Mouse (Mus musculus): ENCODE data around the gene Hdgfl3. TPM values are rescaled to one million over a fixed set of nuclear protein-coding genes. Genes with fewer than 3 reads are reported as not detected.

Gene Hdgfl3
- total RNA-seq, 2 experiments from 2014 or later = 1.3 TPM; not detected in 1

GRCm38 (mm10) chr7:81835430-81835829 is 98.8 kb downstream of the Hdgfl3 start:
- ATAC-seq (replicated peaks; ENCODE audit: low FRiP score, poor library complexity, severe bottlenecking) = no peak

DNA sequence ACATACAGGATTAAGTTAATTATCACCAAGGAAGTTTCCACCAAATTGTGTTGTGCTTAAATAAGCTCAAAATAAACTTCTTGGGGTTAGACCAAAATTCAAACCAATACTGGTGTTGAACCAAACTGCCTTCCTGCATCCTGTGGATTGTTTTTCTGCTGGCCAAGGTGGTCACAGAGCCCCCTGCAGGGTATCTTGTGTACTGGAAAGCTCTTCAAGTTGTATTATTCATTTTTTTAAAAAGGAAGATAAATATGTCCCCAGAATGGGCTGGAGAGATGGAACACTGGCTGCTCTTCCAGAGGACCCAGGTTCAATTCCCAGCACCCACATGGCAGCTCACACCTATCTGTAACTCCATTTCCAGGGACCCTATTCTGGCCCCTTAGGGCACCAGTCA is 99.4 kb downstream of the Hdgfl3 start:
- no peak for ATAC-seq (replicated peaks; ENCODE audit: low FRiP score, poor library complexity, severe bottlenecking)

Other genes starting within 250 kb of the Hdgfl3 start
- gene Homer2, start 226.9 kb downstream of the Hdgfl3 start, total RNA-seq (2015; ENCODE audit: low replicate concordance) = 4.6 TPM in 1 of 2 replicates, not detected in the other
- gene Homer2, start 226.9 kb downstream of the Hdgfl3 start, total RNA-seq (2017; ENCODE audit: low replicate concordance) = 1.1 and 1.5 TPM in 2 replicates
- gene Ramac, start 171.5 kb downstream of the Hdgfl3 start, total RNA-seq (2015; ENCODE audit: low replicate concordance) = 18.4 and 39.3 TPM in 2 replicates
- gene Ramac, start 171.5 kb downstream of the Hdgfl3 start, total RNA-seq (2017; ENCODE audit: low replicate concordance) = 17.5 and 44.7 TPM in 2 replicates
- gene 3110040N11Rik, start 145.0 kb downstream of the Hdgfl3 start, total RNA-seq (2015; ENCODE audit: low replicate concordance) = 5.0 TPM in 1 of 2 replicates, not detected in the other
- gene 3110040N11Rik, start 145.0 kb downstream of the Hdgfl3 start, total RNA-seq (2017; ENCODE audit: low replicate concordance) = 3.9 and 19.0 TPM in 2 replicates
- 20.2 and 56.2 TPM in 2 replicates for gene Btbd1, start 105.0 kb downstream of the Hdgfl3 start, total RNA-seq (2015; ENCODE audit: low replicate concordance)
- 34.7 and 59.2 TPM in 2 replicates for gene Btbd1, start 105.0 kb downstream of the Hdgfl3 start, total RNA-seq (2017; ENCODE audit: low replicate concordance)
- not detected in 2 replicates for gene Gm10160, start 78.7 kb downstream of the Hdgfl3 start, total RNA-seq (2015; ENCODE audit: low replicate concordance)
- not detected in 2 replicates for gene Gm10160, start 78.7 kb downstream of the Hdgfl3 start, total RNA-seq (2017; ENCODE audit: low replicate concordance)
- 36.8 and 51.1 TPM in 2 replicates for gene Tm6sf1, start 75.5 kb downstream of the Hdgfl3 start, total RNA-seq (2015; ENCODE audit: low replicate concordance)
- gene Tm6sf1, start 75.5 kb downstream of the Hdgfl3 start, total RNA-seq (2017; ENCODE audit: low replicate concordance) = 6.8 and 22.5 TPM in 2 replicates
- gene Bnc1, start 57.8 kb upstream of the Hdgfl3 start, total RNA-seq (2015; ENCODE audit: low replicate concordance) = not detected in 2 replicates
- not detected in 2 replicates for gene Bnc1, start 57.8 kb upstream of the Hdgfl3 start, total RNA-seq (2017; ENCODE audit: low replicate concordance)
- gene Sh3gl3, start 239.4 kb upstream of the Hdgfl3 start, total RNA-seq (2015; ENCODE audit: low replicate concordance) = not detected in 2 replicates
- gene Sh3gl3, start 239.4 kb upstream of the Hdgfl3 start, total RNA-seq (2017; ENCODE audit: low replicate concordance) = not detected in 2 replicates